Comparison of ENCODE assay signal across 5 mouse cellular contexts in genomic region chr2:176486683-176487082, GRCm38 (mm10). TPM values are rescaled to one million over a fixed set of nuclear protein-coding genes. Genes with fewer than 3 reads are reported as not detected.
"Had no signal": no experiment of that assay in that cellular context is flagged by ENCODE, and none has a peak within 500 bp of the region (broad histone marks: within the 10 kb centered on the region; RNA-seq: fewer than 3 reads in every experiment).

Gm14434 (minus strand) TSS chr2:176486783.

RNA-seq across cellular contexts. Expression of gene Gm14434, which starts in this region (rescaled TPM):
- total RNA-seq: layer of hippocampus, adult 18-20 months; layer of hippocampus, postnatal 36 days; left cerebral cortex, adult 8-10 months; left cerebral cortex, postnatal 25 days had no signal
- polyA plus RNA-seq: lung, embryonic 14.5 days had no signal
